9 mouse cellular contexts compared by ENCODE assay signal in genomic region chr5:92392542-92392941, GRCm38 (mm10). TPM values are rescaled to one million over a fixed set of nuclear protein-coding genes. Genes with fewer than 3 reads are reported as not detected.
A peak's percentile ranks its signal among the peaks of the same experiment; 100 is the strongest.
DNase-seq lines count a peak whose midpoint lies in the region; ATAC-seq and TF ChIP-seq lines count a peak whose summit lies in the region.
"Had no signal": no experiment of that assay in that cellular context is flagged by ENCODE, and none has a peak within 500 bp of the region (broad histone marks: within the 10 kb centered on the region; RNA-seq: fewer than 3 reads in every experiment).

No protein-coding gene starts in this region.

- peak overlapping the region; percentile 31 for H3K4me2 ChIP-seq in forebrain, embryonic 16.5 days (ENCODE audit: low read length)
- peak overlapping the region; percentile 57 for H3K4me2 ChIP-seq in liver, embryonic 14.5 days (ENCODE audit: low read depth)
- H3K4me2 ChIP-seq in stomach, postnatal 0 days (replicated peaks; ENCODE audit: low read depth): peak overlapping the region; percentile 42

- peak overlapping the region; percentile 22 for H3K4me3 ChIP-seq in thymus, adult 2 months (ENCODE audit: control insufficient read depth, insufficient read depth, low read length)
- H3K4me3 ChIP-seq in forebrain, embryonic 16.5 days (replicated peaks; ENCODE audit: low read length): peak overlapping the region; percentile 1; the same call in 1 of the 2 replicates
- H3K4me3 ChIP-seq in liver, embryonic 14.5 days (ENCODE audit: insufficient read depth in 1 of 2, low read depth in 2 of 2, low read length in 2 of 2): peak overlapping the region; percentile 5 to 7; a peak in 3 of 4 replicates
- peak overlapping the region; percentile 22 for H3K4me3 ChIP-seq in stomach, postnatal 0 days (ENCODE audit: low read depth, low read length)

- H3K27ac ChIP-seq in thymus, adult 2 months (ENCODE audit: control insufficient read depth, insufficient read depth, low read length): no peak overlapping the region
- no peak overlapping the region for H3K27ac ChIP-seq in forebrain, embryonic 16.5 days (ENCODE audit: low read length)
- H3K27ac ChIP-seq in liver, embryonic 14.5 days: no peak overlapping the region
- H3K27ac ChIP-seq in stomach, postnatal 0 days (replicated peaks): no peak overlapping the region
- H3K27ac ChIP-seq: macrophage had no signal

- no peaks in the 10 kb centered on the region for H3K36me3 ChIP-seq in thymus, adult 2 months (ENCODE audit: control insufficient read depth, insufficient read depth, low read length)
- no peaks in the 10 kb centered on the region for H3K36me3 ChIP-seq in forebrain, embryonic 16.5 days (ENCODE audit: control insufficient read depth, insufficient read depth)
- no peaks in the 10 kb centered on the region for H3K36me3 ChIP-seq in liver, embryonic 14.5 days (replicated peaks; ENCODE audit: control insufficient read depth, insufficient read depth, low read depth)
- no peaks in the 10 kb centered on the region for H3K36me3 ChIP-seq in stomach, postnatal 0 days (ENCODE audit: control insufficient read depth, insufficient read depth, low read length)

- no peaks in the 10 kb centered on the region for H3K9me3 ChIP-seq in forebrain, embryonic 16.5 days (ENCODE audit: control insufficient read depth, low read length)
- H3K9me3 ChIP-seq in liver, embryonic 14.5 days (ENCODE audit: control insufficient read depth, low read length): no peaks in the 10 kb centered on the region
- no peaks in the 10 kb centered on the region for H3K9me3 ChIP-seq in stomach, postnatal 0 days (ENCODE audit: control insufficient read depth, low read length)

- TF ChIP-seq CTCF in thymus, adult 2 months (IDR thresholded peaks at IDR 0.05; ENCODE audit: borderline replicate concordance, control insufficient read depth, extremely low read depth, insufficient read depth, low read length, poor library complexity): no peak
- TF ChIP-seq CTCF in liver, embryonic 14.5 days (IDR thresholded peaks at IDR 0.05; ENCODE audit: low read depth): no peak
- TF ChIP-seq CTCF in stomach, postnatal 0 days (IDR thresholded peaks at IDR 0.05; ENCODE audit: low read depth): no peak

- H3K9ac ChIP-seq in forebrain, embryonic 16.5 days (replicated peaks; ENCODE audit: low read depth, low read length): no peak overlapping the region
- no peak overlapping the region for H3K9ac ChIP-seq in liver, embryonic 14.5 days (replicated peaks)
- H3K9ac ChIP-seq in stomach, postnatal 0 days (ENCODE audit: low read length): no peak overlapping the region

- no peaks in the 10 kb centered on the region; the same call in 1 of the 2 replicates for H3K27me3 ChIP-seq in thymus, adult 2 months (ENCODE audit: control insufficient read depth, insufficient read depth, low read length)
- H3K27me3 ChIP-seq in forebrain, embryonic 16.5 days (replicated peaks; ENCODE audit: control insufficient read depth, insufficient read depth, low read length): peaks cover 4% of the 10 kb centered on the region; the same call in 1 of the 2 replicates
- H3K27me3 ChIP-seq in liver, embryonic 14.5 days (ENCODE audit: control insufficient read depth, insufficient read depth, low read length): peaks cover 23% of the 10 kb centered on the region
- H3K27me3 ChIP-seq in stomach, postnatal 0 days (ENCODE audit: control insufficient read depth, insufficient read depth, low read length): no peaks in the 10 kb centered on the region

- no peak for TF ChIP-seq EP300 in liver, embryonic 14.5 days (IDR thresholded peaks at IDR 0.05; ENCODE audit: low read depth)
- TF ChIP-seq EP300 in stomach, postnatal 0 days (optimal IDR thresholded peaks at IDR 0.05): no peak

- no peak for DNase-seq in thymus, adult 2 months
- DNase-seq in thymus, postnatal 4 days: no peak
- no peak for DNase-seq in liver, embryonic 14.5 days (ENCODE audit: low read depth in 3 of 3, low spot score in 3 of 3)
- no peak for DNase-seq in stomach, postnatal 0 days (ENCODE audit: low spot score)
- no peak for DNase-seq in gastrocnemius, postnatal 10 days
- DNase-seq in thymus, postnatal 14 days: no peak
- DNase-seq in layer of hippocampus, adult 9-11 months: no peak

- ATAC-seq in forebrain, embryonic 16.5 days: no peak
- no peak for ATAC-seq in liver, embryonic 14.5 days (ENCODE audit: insufficient read depth)
- ATAC-seq in stomach, postnatal 0 days (ENCODE audit: low FRiP score, low TSS enrichment): no peak

- TF ChIP-seq POLR2A in thymus, adult 2 months (IDR thresholded peaks at IDR 0.05; ENCODE audit: control insufficient read depth, extremely low read depth, insufficient read depth, low read length, poor library complexity): no peak

- 0 out of 2 replicates have a peak, but pooled peaks cover 2% of the 10 kb centered on the region for H3K4me1 ChIP-seq in thymus, adult 2 months (replicated peaks; ENCODE audit: control insufficient read depth, insufficient read depth, low read length)
- no peaks in the 10 kb centered on the region for H3K4me1 ChIP-seq in forebrain, embryonic 16.5 days (replicated peaks; ENCODE audit: control insufficient read depth, insufficient read depth, low read length)
- peaks cover 21 to 37% of the 10 kb centered on the region in 2 experiments for H3K4me1 ChIP-seq in liver, embryonic 14.5 days (replicated peaks; ENCODE audit: control insufficient read depth in 2 of 2, insufficient read depth in 2 of 2, low read length in 1 of 2)
- peaks cover 2% of the 10 kb centered on the region; the same call in 1 of the 2 replicates for H3K4me1 ChIP-seq in stomach, postnatal 0 days (replicated peaks; ENCODE audit: control insufficient read depth, insufficient read depth)

- WGBS in thymus, adult 2 months: 49% methylated on average over 18 of the region's 18 CpGs
- WGBS in forebrain, embryonic 16.5 days: 52% methylated on average over 18 of the region's 18 CpGs
- 38% methylated on average over 18 of the region's 18 CpGs for WGBS in liver, embryonic 14.5 days (ENCODE audit: insufficient replicate concordance)
- 51% methylated on average over 18 of the region's 18 CpGs for WGBS in stomach, postnatal 0 days

RNA-seq across cellular contexts. Expression of gene Nup54, which starts 42.5 kb away (rescaled TPM):
- polyA plus RNA-seq in thymus, adult 2 months (2012; rRNA removed): 26.9 and 34.6 TPM in 2 replicates
- polyA plus RNA-seq in forebrain, embryonic 16.5 days (2015; fragmentation: Nextera tagmentation; extraction: Ambion mirVana): 63.4 and 65.6 TPM in 2 replicates
- 14.5 and 20.7 TPM in 2 replicates for polyA plus RNA-seq in liver, embryonic 14.5 days (2012; rRNA removed)
- 26.6 and 31.9 TPM in 2 replicates for polyA plus RNA-seq in liver, embryonic 14.5 days (2014; fragmentation: Nextera tagmentation; extraction: Ambion mirVana)
- polyA plus RNA-seq in stomach, postnatal 0 days (2015; fragmentation: Nextera tagmentation; extraction: Ambion mirVana): 20.5 and 21.4 TPM in 2 replicates
- total RNA-seq in gastrocnemius, postnatal 10 days (2021): 10 to 100 TPM; 12.0 to 16.2 TPM

RNA-seq across cellular contexts. Expression of gene Cxcl10, which starts 43.9 kb away (rescaled TPM):
- polyA plus RNA-seq in thymus, adult 2 months (2012; rRNA removed): 93.6 and 97.3 TPM in 2 replicates
- polyA plus RNA-seq in forebrain, embryonic 16.5 days (2015; fragmentation: Nextera tagmentation; extraction: Ambion mirVana): 0.61 TPM in 1 of 2 replicates, not detected in the other
- 7.8 and 10.0 TPM in 2 replicates for polyA plus RNA-seq in liver, embryonic 14.5 days (2012; rRNA removed)
- polyA plus RNA-seq in liver, embryonic 14.5 days (2014; fragmentation: Nextera tagmentation; extraction: Ambion mirVana): 4.8 and 6.0 TPM in 2 replicates
- polyA plus RNA-seq in stomach, postnatal 0 days (2015; fragmentation: Nextera tagmentation; extraction: Ambion mirVana): 0.65 and 0.74 TPM in 2 replicates
- under 1 TPM in 1 of 2 experiments, not detected in 1; 0.43 TPM for total RNA-seq in gastrocnemius, postnatal 10 days (2021)
